Mouse (Mus musculus) forebrain, embryonic 11.5 days (tissue): ENCODE results near the gene Fabp7. TPM values are rescaled to one million over a fixed set of nuclear protein-coding genes. Genes with fewer than 3 reads are reported as not detected.

ENCODE experiments used
- ATAC-seq: fragments of 200-750 bp; cut with Nextera tagmentation; replicated peaks from 2 replicates; pipeline ENCODE4 v1.8.0; 2017; ENCODE audit warnings: moderate TSS enrichment; ENCODE audit not compliant: low FRiP score
- DNase-seq: peaks from one replicate; pipeline ENCODE4 v3.0.0-alpha.2; 2017; ENCODE audit warnings: low spot score
- H3K27ac ChIP-seq: fragments of 300-500 bp; sonication (generic); 2 replicates; pipeline ENCODE4 v1.5.1; 2014; ENCODE audit warnings: low read depth, low read length
- H3K27me3 ChIP-seq: fragments of 300-500 bp; sonication (generic); 2 replicates; pipeline ENCODE4 v1.6.1; 2014; ENCODE audit warnings: mild to moderate bottlenecking, low read length, mixed read lengths; ENCODE audit not compliant: control insufficient read depth, insufficient read depth
- H3K36me3 ChIP-seq: fragments of 300-500 bp; sonication (generic); 2 replicates; pipeline ENCODE4 v1.6.1; 2014; ENCODE audit warnings: mild to moderate bottlenecking, low read length, moderate library complexity, mixed read lengths; ENCODE audit not compliant: control insufficient read depth, insufficient read depth
- H3K4me1 ChIP-seq: fragments of 300-500 bp; sonication (generic); replicated peaks from 2 replicates; pipeline ENCODE4 v1.6.1; 2014; ENCODE audit warnings: low read length, mixed read lengths; ENCODE audit not compliant: control insufficient read depth, insufficient read depth
- H3K4me2 ChIP-seq: fragments of 300-500 bp; sonication (generic); 2 replicates; pipeline ENCODE4 v1.6.1; 2014; ENCODE audit warnings: low read depth, mild to moderate bottlenecking, low read length, moderate library complexity, mixed read lengths; ENCODE audit not compliant: severe bottlenecking
- H3K4me3 ChIP-seq: fragments of 300-500 bp; sonication (generic); 2 replicates; pipeline ENCODE4 v1.5.1; 2014; ENCODE audit warnings: low read depth, low read length
- H3K9ac ChIP-seq: fragments of 300-500 bp; sonication (generic); 2 replicates; pipeline ENCODE4 v1.6.1; 2014; ENCODE audit warnings: low read length
- H3K9me3 ChIP-seq: fragments of 300-500 bp; sonication (generic); 2 replicates; pipeline ENCODE4 v1.6.1; 2016; ENCODE audit warnings: low read length, mixed read lengths; ENCODE audit not compliant: control insufficient read depth
- WGBS: fragments of 180-500 bp; shearing (Covaris S2); extraction: QIAGEN DNeasy Blood & Tissue Kit; methylation state at CpG from one replicate; pipeline ENCODE4 v1.1.7; 2014; 5-methylcytosine and 5-hydroxymethylcytosine counted together
- polyA plus RNA-seq: library from polyadenylated mRNA; unstranded; fragments of >200 nt; fragmentation: Nextera tagmentation; extraction: Ambion mirVana; gene quantifications from 2 replicates; pipeline ENCODE4 v1.2.1, GENCODE M21; 2014

Fabp7 gene
- 595 and 640 TPM in 2 replicates for polyA plus RNA-seq

DNA sequence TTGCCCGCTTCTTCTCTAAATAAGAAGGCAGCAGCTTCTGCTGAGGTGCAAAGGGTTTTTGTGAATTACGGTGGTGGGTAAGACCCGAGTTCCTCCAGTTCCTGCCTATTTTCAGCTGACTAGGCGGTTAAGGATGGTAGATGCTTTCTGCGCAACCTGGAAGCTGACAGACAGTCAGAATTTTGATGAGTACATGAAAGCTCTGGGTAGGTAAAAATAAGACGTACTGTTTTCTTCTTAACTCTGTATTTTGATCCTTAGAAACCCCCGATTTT is at the start of gene Fabp7:
TSS of gene Fabp7 (plus strand) at position 6 of the 275 bp plus-strand sequence.
- H3K27ac ChIP-seq, result peak within 1 kb of the TSS; percentile 91
- WGBS, result 5% methylated on average over 7 of the region's 7 CpGs
- DNase-seq (no peak), ATAC-seq (no peak)
- H3K9ac ChIP-seq, result peak within 1 kb of the TSS; percentile 68
- no peaks in the 10 kb centered on the region for H3K9me3 ChIP-seq
- peaks cover 5% of the 10 kb centered on the region for H3K4me1 ChIP-seq
- H3K27me3 ChIP-seq, result no peaks in the 10 kb centered on the region
- H3K4me3 ChIP-seq, result peak within 1 kb of the TSS; percentile 45
- H3K36me3 ChIP-seq, result no peaks in the 10 kb centered on the region
- peak within 1 kb of the TSS; percentile 63 for H3K4me2 ChIP-seq

DNA sequence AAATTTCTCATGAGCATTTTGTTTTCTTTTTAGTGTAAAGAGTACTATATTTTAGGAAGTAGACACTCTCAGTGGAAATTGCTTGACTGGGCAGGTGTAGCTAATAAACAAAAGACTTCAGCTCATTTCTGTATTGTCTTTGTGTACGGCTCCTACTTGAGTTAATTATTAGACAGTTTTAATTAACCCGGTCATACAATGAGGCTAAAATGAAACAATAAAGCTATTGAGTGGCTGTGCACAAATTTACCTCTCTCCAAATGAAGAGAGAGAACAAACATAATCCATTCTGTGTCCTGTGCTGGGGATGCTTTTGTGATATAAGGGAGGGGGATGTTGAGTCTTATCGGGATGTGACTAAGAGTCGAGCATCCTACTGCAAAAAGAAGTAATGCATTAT is 43.9 kb upstream of the Fabp7 start:
- DNase-seq (no peak), ATAC-seq (no peak)
- Histone ChIP-seq H3K9me3 (no peaks in the 10 kb centered on the region), H3K27me3 (no peaks in the 10 kb centered on the region), H3K4me1 (no peaks in the 10 kb centered on the region), H3K27ac (no peak overlapping the region), H3K36me3 (no peaks in the 10 kb centered on the region), H3K4me3 (no peak overlapping the region), H3K4me2 (no peak overlapping the region), H3K9ac (no peak overlapping the region)
- whole genome bisulfite sequencing, result 39% methylated on average over 4 of the region's 4 CpGs

DNA sequence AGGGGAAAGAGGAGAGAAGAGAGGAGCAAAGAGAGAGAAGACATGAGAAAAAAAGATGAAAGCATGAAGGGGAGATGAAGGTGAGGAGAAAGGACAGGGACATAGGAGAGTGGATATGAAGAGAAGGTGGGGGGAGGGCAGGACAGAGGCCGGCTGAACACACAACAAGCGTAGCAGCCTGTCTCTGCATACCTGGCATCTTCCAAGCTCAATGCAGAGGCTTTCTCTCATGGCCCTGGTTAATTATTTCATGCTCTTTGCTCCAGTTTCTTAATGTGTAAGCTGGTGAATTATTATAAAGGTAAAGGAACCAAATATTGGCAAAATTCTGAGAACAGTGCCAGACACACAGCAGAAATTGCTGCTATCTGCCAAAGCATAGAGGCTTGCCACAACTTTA is 43.3 kb upstream of the Fabp7 start:
- H3K4me2 ChIP-seq, result no peak overlapping the region
- H3K27me3 ChIP-seq, result no peaks in the 10 kb centered on the region
- no peak overlapping the region for H3K9ac ChIP-seq
- H3K4me1 ChIP-seq, result no peaks in the 10 kb centered on the region; the same call in 1 of the 2 replicates
- 67% methylated on average over 2 of the region's 2 CpGs for WGBS
- no peak overlapping the region for H3K27ac ChIP-seq
- DNase-seq, result no peak
- H3K9me3 ChIP-seq, result no peaks in the 10 kb centered on the region
- no peak for ATAC-seq
- no peak overlapping the region for H3K4me3 ChIP-seq
- H3K36me3 ChIP-seq, result no peaks in the 10 kb centered on the region

DNA sequence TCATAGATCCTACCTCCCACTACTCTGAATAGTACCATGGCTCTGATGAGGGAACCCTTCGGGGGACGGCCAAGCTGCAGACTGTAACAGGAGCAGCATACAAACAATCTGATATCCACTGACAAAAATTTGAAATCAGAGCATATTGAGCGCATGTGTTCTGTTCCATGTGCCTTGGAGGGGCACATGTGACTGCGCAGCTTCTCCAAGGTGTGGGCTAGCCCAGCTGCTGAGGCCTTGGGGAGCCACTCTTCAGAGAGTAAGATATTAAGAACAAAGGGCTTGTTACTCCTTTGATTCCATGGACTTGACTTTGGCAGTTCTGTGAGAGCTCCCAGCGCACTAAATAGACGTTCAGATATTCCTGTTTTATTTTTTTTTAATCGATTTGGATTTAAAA is 41.6 kb upstream of the Fabp7 start:
- Histone ChIP-seq H3K9me3 (no peaks in the 10 kb centered on the region), H3K9ac (peak overlapping the region; percentile 27; the same call in 1 of the 2 replicates), H3K4me1 (no peaks in the 10 kb centered on the region; the same call in 1 of the 2 replicates), H3K36me3 (no peaks in the 10 kb centered on the region), H3K27ac (no peak overlapping the region), H3K4me3 (no peak overlapping the region), H3K4me2 (no peak overlapping the region), H3K27me3 (no peaks in the 10 kb centered on the region)
- DNase-seq, result no peak
- WGBS, result 71% methylated on average over 7 of the region's 7 CpGs
- no peak for ATAC-seq

DNA sequence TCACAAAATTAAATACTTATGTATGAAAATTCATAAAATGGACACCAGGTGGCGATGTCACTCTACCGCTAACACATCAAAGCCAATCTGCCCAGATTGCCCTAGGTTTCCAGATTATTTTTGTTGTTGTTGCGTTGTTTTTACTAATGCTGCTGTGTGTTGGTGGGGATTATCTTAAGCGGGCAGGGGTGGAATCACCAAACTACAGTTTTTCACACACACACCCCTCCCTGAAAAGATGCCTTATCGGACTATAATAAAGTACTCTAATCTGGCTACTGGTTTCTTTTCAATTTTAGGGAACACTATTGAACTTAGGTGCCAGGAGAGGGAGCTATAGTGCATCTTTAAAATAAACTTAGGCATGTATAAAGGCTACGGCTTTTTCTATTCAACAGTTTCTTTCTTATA is 41.1 kb upstream of the Fabp7 start:
- DNase-seq, result peak; percentile 62
- Histone ChIP-seq H3K4me2 (peak overlapping the region; percentile 31; the same call in 1 of the 2 replicates), H3K4me3 (peak overlapping the region; percentile 23), H3K9me3 (no peaks in the 10 kb centered on the region), H3K4me1 (no peaks in the 10 kb centered on the region; the same call in 1 of the 2 replicates), H3K27ac (no peak overlapping the region), H3K27me3 (no peaks in the 10 kb centered on the region), H3K9ac (peak overlapping the region; percentile 27; the same call in 1 of the 2 replicates), H3K36me3 (no peaks in the 10 kb centered on the region)
- WGBS, result 5% methylated on average over 6 of the region's 6 CpGs
- peak; percentile 72 for ATAC-seq

DNA sequence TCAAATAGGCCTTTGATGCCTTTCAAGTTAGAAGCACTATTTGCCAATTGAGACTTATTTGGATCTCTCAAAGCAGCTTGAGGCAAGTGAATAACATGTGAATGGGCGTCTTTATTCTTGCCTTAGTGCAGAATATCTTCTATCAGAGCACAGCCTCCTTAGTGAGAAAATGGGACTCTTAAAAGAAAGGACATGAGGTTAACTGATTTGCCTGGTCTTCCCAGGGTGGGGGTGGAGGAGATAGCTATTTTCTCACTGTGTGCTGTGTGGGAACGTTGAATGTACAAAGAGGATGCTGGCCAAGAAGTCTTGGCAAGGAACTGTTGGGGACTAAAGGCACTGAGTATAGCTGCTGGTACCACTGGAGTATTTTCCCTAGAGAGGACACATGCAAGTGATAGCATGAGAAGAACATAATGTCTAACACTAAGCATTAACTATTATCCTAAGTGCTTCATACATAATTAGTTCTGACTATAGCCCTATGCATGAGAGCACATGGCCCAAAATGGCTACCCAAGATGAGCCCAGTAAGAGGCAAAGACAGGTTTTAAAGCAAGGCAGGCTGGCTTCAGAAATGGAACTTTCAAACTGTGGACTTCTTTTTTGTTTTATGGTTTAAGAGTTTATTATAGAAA is 40.4 kb upstream of the Fabp7 start:
- H3K36me3 ChIP-seq, result no peaks in the 10 kb centered on the region
- peak; percentile 68 for ATAC-seq
- peak overlapping the region; percentile 71; the same call in 1 of the 2 replicates for H3K27ac ChIP-seq
- H3K27me3 ChIP-seq, result no peaks in the 10 kb centered on the region
- no peak overlapping the region for H3K9ac ChIP-seq
- H3K4me2 ChIP-seq, result no peak overlapping the region
- no peaks in the 10 kb centered on the region; the same call in 1 of the 2 replicates for H3K4me1 ChIP-seq
- WGBS, result 17% methylated on average over 2 of the region's 2 CpGs
- no peak for DNase-seq
- no peak overlapping the region for H3K4me3 ChIP-seq
- H3K9me3 ChIP-seq, result no peaks in the 10 kb centered on the region

DNA sequence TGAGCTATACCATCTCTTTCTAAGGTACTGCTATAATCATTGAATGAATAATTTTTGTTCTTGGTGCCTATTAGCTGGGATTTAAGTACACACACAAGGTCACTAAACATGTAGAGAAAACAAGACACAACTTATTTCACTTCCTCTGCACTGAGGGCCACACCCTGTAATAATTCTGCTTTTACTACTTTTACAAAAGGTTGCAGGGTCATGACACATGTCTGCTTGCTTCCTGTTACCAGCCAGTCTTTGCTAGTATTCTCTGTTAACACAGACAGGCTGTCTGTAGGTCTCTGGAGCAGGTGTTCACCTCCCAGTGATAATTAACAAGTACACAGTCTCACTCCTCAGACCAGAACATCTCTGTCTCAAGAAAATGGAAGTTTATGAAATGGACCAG is 39.2 kb upstream of the Fabp7 start:
- Histone ChIP-seq H3K9me3 (no peaks in the 10 kb centered on the region), H3K4me1 (no peaks in the 10 kb centered on the region; the same call in 1 of the 2 replicates), H3K4me3 (no peak overlapping the region), H3K4me2 (no peak overlapping the region), H3K36me3 (no peaks in the 10 kb centered on the region), H3K27ac (no peak overlapping the region), H3K27me3 (no peaks in the 10 kb centered on the region), H3K9ac (no peak overlapping the region)
- DNase-seq, result no peak
- ATAC-seq, result no peak

DNA sequence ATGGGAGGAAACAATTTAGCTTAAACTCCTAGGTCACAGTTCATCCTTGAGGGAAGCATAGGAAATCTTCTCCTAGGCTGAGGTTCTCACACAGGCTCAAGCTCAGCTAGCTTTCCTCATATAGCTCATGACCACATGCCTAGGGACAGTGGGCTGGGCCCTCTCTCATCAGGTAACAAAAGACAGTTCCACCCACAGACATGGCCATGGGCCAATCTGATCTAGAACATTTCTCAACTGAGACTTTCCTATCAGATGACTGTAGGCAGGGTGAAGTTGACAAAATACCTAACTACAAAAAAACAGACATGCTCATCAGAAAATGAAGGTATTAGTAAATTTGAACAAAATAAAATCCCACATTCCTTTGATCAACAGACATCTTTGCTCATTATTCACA is 37.6 kb upstream of the Fabp7 start:
- ATAC-seq (no peak), DNase-seq (no peak)
- Histone ChIP-seq H3K4me3 (no peak overlapping the region), H3K4me2 (no peak overlapping the region), H3K4me1 (no peaks in the 10 kb centered on the region; the same call in 1 of the 2 replicates), H3K36me3 (no peaks in the 10 kb centered on the region), H3K27ac (no peak overlapping the region), H3K9me3 (no peaks in the 10 kb centered on the region), H3K9ac (no peak overlapping the region), H3K27me3 (no peaks in the 10 kb centered on the region)

DNA sequence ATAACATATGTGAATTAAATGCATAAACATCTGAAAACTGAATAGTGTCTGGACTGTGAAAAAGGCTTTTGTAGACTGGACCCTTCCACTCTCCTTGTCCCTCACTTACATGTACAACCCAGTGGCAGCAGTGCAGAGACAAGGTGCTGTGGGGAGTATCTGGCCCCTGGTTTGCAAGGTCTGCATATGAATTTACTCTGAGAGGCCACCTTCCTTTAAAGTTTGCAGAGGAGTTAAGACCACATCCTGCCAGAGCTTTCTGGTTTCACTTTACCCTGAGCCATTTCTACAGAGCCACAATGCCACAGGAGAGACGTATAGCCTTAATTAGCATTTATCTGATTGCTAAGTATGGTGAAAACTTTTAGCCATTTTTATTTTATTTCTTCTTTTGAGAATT is 31.3 kb upstream of the Fabp7 start:
- ATAC-seq, result no peak
- 89% methylated on average over 1 of the region's 1 CpGs for WGBS

More for the DNA sequence above, 31.3 kb upstream of the Fabp7 start:
- H3K9ac ChIP-seq, result no peak overlapping the region
- no peak overlapping the region for H3K4me2 ChIP-seq
- H3K4me1 ChIP-seq, result no peaks in the 10 kb centered on the region
- H3K9me3 ChIP-seq, result no peaks in the 10 kb centered on the region
- DNase-seq, result no peak
- H3K27me3 ChIP-seq, result no peaks in the 10 kb centered on the region
- no peak overlapping the region for H3K4me3 ChIP-seq
- no peak overlapping the region for H3K27ac ChIP-seq
- no peaks in the 10 kb centered on the region for H3K36me3 ChIP-seq
